Mouse (Mus musculus) left cerebral cortex, adult 2 months (tissue): ENCODE measurements around the gene Myt1. TPM values are rescaled to one million over a fixed set of nuclear protein-coding genes. Genes with fewer than 3 reads are reported as not detected.
"Not testable (repeated sequence)": the region's sequence is repeated elsewhere in the genome, so short reads cannot be mapped to it uniquely, and the experiment has no call there.

Experiments
- DNase-seq, 2 experiments: peaks; one replicate each; pipeline ENCODE4 v3.0.0; 2021 to 2022; ENCODE audit warnings: low spot score in 2 of 2, mixed read lengths in 1 of 2; ENCODE audit errors: extremely low spot score in 1 of 2
- H3K27ac ChIP-seq: fragments of 200-600 bp; 2 replicates; pipeline ENCODE4 v1.8.1; 2022
- H3K4me3 ChIP-seq: fragments of 200-600 bp; 2 replicates; pipeline ENCODE4 v1.8.1; 2022
- CTCF ChIP-seq: fragments of 200-600 bp; IDR thresholded peaks from 2 replicates; pipeline ENCODE4 v1.8.1; 2022; ENCODE audit warnings: antibody characterized with exemption, mild to moderate bottlenecking, moderate library complexity
- intact Hi-C: fragments of 180-260 bp; cut with DNase I; formaldehyde crosslinking; loops from one replicate; pipeline ENCODE4 v1.15.1; 2025
- total RNA-seq, 2 experiments: library from RNA; stranded (reverse); gene quantifications; 2 replicates each; pipeline ENCODE4 v1.2.3; 2021

Myt1 gene
- total RNA-seq, 2 experiments from 2014 or later, result 17.9 to 19.6 TPM

GRCm38 (mm10) chr2:181789396-181789795 lies 26.3 kb downstream of the Myt1 start:
- no peak for TF ChIP-seq CTCF
- intact Hi-C loops, result no loop called here
- Histone ChIP-seq H3K27ac (no peak overlapping the region), H3K4me3 (no peak overlapping the region)
- DNase-seq, result no peak

- DNase-seq, H3K4me3 ChIP-seq, intact Hi-C loops, H3K27ac ChIP-seq: not testable (repeated sequence)
Measured at GRCm38 (mm10) chr2:181793186-181793585, 30.1 kb downstream of the Myt1 start.

DNA sequence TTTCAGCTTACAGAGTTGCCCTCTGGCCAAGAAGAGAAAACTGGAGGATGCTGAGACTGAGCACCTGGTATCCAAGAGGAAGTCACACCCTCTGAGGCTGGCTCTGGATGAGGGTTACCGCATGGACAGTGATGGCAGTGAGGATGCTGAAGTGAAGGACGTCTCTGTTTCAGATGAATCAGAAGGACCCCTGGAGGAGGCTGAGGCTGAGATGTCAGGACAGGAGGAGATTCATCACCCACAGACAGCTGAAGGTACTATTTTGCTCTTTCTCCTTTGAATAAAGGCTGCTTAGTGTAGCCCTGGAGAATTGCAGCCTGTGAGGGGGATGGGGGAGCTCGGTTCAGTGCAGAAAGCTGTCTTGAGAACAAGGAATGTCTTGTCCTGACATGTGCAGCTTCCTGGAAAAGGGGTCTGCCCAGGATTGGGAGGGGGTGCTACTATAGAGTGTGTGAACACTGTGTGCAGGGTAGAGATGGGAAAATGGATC lies 32.6 kb downstream of the Myt1 start:
- H3K4me3 ChIP-seq, result no peak overlapping the region
- peak in 1 of 2 experiments; percentile 9 for DNase-seq
- no peak overlapping the region for H3K27ac ChIP-seq
- TF ChIP-seq CTCF, result no peak
- intact Hi-C loops, result no loop called here

GRCm38 (mm10) chr2:181797672-181798071 lies 34.5 kb downstream of the Myt1 start:
- no peak for DNase-seq
- intact Hi-C loops, result no loop called here
- H3K4me3 ChIP-seq, result no peak overlapping the region
- no peak overlapping the region for H3K27ac ChIP-seq
- TF ChIP-seq CTCF, result no peak

GRCm38 (mm10) chr2:181829032-181829650 lies 66.0 kb downstream of the Myt1 start:
- TF ChIP-seq CTCF, result no peak
- no peak overlapping the region for H3K27ac ChIP-seq
- intact Hi-C loops, result no loop called here
- DNase-seq, result no peak
- no peak overlapping the region for H3K4me3 ChIP-seq

DNA sequence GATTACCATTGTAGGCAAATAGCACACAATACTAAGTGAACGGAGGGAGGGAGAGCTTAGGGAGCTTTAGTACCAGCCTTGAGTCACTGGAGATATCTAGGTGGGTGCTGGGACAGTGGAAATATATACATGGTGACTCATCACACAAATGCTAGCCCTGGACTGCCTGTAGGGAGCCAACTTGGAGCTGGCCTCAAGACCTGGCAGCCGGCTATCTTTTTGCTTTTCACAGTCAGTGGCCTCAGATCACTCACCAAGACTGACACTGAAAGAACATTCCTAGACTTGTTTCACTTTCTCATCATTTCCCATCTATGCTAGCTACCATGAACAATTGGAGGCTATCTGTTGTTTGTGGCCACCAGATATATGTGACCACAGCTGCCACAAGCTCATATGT lies 69.6 kb downstream of the Myt1 start:
- no peak for TF ChIP-seq CTCF
- H3K27ac ChIP-seq, result no peak overlapping the region
- H3K4me3 ChIP-seq, result no peak overlapping the region
- intact Hi-C loops, result loop anchor here (10.0 kb wide), 1 partner anchor 108 kb away; no protein-coding TSS in a partner anchor
- DNase-seq, result no peak

DNA sequence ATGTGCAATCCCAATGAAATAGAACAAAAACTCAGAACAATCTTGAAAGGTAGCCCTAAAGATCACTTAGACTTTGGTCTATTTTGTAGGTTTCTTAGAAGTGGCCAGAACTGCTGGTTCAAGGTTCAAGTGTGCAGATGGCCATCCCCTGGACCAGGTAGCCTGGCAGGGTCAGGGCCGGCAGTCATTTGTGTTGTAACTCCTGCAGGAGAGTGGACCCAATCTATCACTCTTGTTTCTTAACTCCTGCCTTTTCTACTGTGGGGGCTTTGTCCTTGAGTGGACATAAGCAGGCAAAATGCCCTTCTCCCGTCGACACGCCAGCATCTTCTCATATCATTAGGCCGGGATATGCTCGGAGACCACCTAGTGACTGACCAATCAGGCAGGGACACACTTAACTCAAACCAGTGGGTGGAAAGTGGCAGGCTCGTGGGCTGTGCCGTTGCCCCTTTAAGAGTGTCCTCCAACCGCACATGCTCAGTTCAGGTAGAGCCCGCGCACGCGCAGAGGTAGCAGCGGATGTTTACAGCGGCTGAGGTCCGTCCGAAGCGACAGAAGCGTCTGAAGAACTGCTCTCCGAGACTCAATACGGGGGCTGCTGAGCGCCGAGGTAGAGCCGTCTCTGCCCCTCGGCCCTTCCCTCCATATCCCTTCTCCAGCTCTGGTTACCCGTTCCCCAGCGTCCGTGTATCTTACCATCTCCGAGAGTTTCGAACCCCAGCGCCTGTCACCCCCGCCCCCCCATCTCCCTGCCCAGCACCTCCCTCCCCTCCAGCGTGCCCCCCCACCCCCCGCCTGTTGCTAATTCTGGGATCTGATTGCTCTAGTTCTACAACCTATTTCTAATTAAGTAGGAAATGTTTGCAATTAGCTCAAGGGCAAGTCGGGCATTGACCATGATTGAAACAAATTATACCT lies 74.5 kb downstream of the Myt1 start, which contains the start of gene Pcmtd2:
Gene Pcmtd2, plus strand, starts transcription at position 483 of the 921 bp plus-strand sequence.
- DNase-seq, result peak; percentile 90 to 91
- Histone ChIP-seq H3K4me3 (peak within 1 kb of the TSS; percentile 83), H3K27ac (peak within 1 kb of the TSS; percentile 93)
- no peak for TF ChIP-seq CTCF
- intact Hi-C loops, result loop anchor here (10.0 kb wide), 1 partner anchor 113 kb away; no protein-coding TSS in a partner anchor

DNA sequence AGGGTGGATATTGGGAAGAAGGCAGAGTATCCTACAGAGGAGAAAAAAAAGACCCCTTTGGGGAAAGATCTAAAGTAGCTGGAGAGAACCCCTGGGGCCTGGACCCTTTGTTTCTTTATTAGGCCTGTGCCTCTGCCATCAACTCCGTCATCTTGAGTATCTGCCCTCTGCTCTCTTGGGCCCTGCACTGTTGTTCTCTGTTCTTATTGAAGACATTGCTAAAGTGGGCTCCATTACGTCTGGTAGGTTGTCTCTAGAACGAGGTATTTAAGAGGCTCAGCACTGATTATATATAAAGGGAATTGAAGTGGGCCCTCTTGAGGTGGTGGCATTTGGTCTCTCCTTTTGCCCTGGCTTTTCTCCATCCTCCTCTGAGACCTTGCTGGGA lies 75.2 kb downstream of the Myt1 start:
- no peak for TF ChIP-seq CTCF
- intact Hi-C loops, result loop anchor here (10.0 kb wide), 1 partner anchor 113 kb away; no protein-coding TSS in a partner anchor
- H3K4me3 ChIP-seq, result peak overlapping the region; percentile 83
- DNase-seq, result no peak
- peak overlapping the region; percentile 93 for H3K27ac ChIP-seq

DNA sequence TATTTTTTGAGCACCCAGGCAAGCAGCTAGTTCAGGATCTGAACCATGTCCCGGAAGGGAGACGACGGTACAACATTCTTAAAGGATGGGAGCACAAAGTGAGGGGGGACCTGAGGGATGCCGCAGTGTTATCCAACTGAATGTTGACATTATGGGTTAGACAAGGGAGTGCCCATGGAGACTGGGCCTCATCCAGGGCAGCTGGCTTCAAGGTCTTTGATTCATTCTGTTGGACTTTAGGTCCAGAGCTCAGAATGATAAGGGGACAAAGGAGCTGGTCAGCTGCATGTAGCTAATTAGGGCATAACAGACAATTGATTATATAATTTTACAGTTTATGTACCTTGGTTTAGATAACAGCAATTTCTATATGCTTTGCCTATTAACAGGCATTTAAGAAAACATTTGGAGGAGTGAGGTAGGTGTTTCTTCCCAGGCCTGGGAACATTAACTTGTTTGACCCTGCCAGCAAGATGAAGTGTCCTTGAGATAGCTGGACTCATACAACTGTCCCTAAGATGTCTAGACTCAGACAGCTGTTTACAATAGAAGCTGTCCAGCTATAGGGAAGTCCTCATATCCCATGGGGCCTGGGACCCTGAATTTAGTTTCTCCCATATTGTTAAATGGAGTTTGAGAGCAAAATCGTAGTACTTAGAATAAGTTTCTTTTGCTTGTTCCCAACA lies 82.7 kb downstream of the Myt1 start:
- no peak overlapping the region for H3K4me3 ChIP-seq
- no peak overlapping the region for H3K27ac ChIP-seq
- TF ChIP-seq CTCF, result no peak
- intact Hi-C loops, result loop anchor here (10.0 kb wide), 1 partner anchor 221 kb away; no protein-coding TSS in a partner anchor
- DNase-seq, result no peak

DNA sequence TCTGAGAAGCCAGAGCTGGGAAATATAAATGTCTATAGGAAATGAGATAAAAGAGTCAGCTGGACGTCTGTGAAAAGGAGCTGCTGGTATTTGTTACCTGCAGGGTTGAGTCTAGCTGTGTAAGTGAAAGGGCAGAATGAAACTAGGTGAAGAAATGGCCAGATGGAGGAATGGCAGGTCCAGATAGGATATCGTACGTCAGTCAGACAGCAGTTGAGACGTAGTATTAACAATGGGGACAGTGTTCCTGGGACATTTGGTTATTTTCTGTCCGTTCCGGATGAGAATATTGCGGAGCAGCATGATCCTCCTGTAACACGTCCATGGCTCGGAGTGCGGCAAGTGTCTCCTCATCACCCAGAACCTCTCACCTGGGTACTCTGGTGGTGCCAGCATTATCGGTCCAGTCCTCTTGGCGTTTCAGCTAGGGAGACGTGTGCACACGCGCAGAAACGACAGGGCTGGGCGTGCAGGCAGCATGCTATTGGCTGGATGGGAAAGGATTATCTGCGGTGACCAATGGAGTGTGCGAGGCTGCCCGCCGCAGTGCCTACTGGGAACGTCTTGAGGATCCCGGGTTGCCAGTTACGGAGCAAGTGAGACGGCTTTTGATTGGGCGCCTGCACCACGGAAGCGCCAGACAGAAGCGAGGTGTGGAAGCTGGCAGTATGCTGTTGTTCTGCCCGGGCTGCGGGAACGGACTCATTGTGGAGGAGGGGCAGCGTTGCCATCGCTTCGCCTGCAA lies 100.8 kb downstream of the Myt1 start, which contains the start of gene Polr3k:
Gene Polr3k, plus strand, starts transcription at position 547 of the 745 bp plus-strand sequence.
- TF ChIP-seq CTCF, result no peak
- intact Hi-C loops, result no loop called here
- peak; percentile 95 for DNase-seq
- Histone ChIP-seq H3K4me3 (peak within 1 kb of the TSS; percentile 77), H3K27ac (peak within 1 kb of the TSS; percentile 83)

- Histone ChIP-seq H3K4me3 (peak overlapping the region; percentile 77), H3K27ac (peak overlapping the region; percentile 83)
- intact Hi-C loops, result no loop called here
- TF ChIP-seq CTCF, result no peak
- no peak for DNase-seq
Measured at GRCm38 (mm10) chr2:181864536-181864860, 101.4 kb downstream of the Myt1 start.
